Mouse (Mus musculus) ES-E14 (cell line): ENCODE measurements around the gene Rab5c.

ENCODE experiments used
- MAFK ChIP-seq: IDR thresholded peaks from 2 replicates; pipeline ENCODE4 v1.6.1; 2014; ENCODE audit warnings: mild to moderate bottlenecking, low read depth, low read length, inconsistent platforms; ENCODE audit not compliant: insufficient read depth
- ZNF384 ChIP-seq: IDR thresholded peaks from 2 replicates; pipeline ENCODE4 v1.6.1; 2012; ENCODE audit warnings: low read depth, low read length, inconsistent platforms

GRCm38 (mm10) chr11:100774261-100774660 is 36.2 kb upstream of the Rab5c start:
- no peak for TF ChIP-seq ZNF384
- no peak for TF ChIP-seq MAFK
